Mouse (Mus musculus): ENCODE data around the gene H2-Oa.
A peak's percentile ranks its signal among the peaks of the same experiment; 100 is the strongest.
"Not testable (repeated sequence)": the region's sequence is repeated elsewhere in the genome, so short reads cannot be mapped to it uniquely, and the experiment has no call there.

H2-Oa gene

GRCm38 (mm10) chr17:34123518-34123917 lies 31.4 kb downstream of the H2-Oa start:
- DNase-seq: peak; percentile 69

DNA sequence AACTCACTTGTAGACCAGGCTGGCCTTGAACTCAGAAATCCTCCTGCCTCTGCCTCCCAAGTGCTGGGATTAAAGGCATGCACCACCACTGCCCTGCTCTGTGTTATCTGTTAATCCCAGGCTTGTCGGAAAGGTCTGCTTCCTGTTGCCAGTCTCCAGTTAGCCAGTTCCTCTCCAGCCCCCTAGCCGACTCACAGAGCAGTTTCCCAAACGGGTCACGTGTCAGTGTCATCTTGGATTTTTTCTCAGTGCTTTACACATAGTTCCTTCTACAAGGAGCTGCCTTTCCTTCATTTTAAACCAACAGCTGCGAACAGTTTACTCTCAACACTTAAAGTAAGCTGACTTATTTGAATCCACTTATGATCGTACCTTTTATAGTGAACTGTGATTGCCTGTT lies 32.5 kb downstream of the H2-Oa start:
- peak; percentile 45 for DNase-seq

- DNase-seq: peak; percentile 34
These were observed 34.8 kb downstream of the H2-Oa start for GRCm38 (mm10) chr17:34126826-34127420.

DNA sequence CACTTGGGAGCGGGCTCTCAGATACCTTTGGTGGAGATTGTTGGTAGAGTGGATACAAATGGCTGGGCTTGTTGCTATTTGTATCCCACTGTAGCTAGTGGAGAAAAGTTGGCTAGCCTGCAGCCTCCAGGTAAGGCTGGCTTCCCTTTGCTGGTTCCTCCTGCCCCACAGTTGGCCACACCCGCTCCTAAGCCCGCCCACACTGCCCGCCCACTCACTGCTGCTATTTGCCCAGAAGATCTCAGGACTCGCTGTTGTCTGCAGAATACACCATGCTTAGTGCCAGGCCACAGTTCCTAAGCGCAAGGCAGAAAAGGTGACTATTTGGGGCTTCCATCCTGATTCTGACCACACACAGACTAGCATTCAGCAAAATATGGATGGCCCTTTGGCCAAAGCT lies 35.3 kb downstream of the H2-Oa start:
- DNase-seq: peak; percentile 70

GRCm38 (mm10) chr17:34128264-34128937 lies 36.3 kb downstream of the H2-Oa start:
- DNase-seq: peak; percentile 26

DNA sequence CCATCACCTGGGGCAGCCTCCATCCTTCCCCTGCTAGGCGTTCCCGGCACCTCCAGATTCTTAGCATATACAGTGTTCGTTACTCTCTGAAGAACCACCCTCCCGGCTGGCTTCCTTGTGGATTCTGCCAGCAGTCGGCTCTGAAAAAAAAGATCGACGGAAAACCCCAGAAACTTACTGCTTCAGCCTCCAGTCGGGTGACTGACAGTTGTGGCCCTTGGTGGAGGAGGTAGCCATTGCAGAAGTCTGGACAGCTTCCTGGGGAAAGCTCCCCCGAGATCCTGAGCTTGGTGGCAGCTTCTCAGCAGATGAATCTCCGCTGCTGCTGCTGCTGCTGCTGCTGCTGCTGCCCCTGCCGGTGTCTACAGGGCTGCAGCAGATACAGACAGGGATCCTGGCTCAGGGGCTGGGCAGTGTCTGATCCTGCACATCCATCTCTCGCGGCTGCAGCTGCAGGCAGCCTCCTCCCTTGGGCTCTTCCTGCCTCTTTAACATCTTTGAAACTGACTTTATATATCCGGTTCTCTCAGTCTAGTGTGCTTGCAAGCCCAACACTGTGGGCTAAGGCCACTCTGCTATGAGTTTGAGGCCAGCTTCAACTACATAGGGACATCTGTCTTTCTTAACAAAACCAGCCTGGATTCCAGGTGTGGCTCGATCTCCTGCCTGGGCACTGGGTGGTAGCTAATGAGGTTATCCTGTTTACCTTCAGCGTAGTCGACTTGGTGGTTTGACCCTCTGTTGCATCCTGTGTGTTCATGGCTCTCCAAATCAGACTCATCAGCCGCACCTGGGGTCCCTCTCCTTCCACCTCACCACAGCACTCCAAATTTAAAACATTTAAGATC lies 37.0 kb downstream of the H2-Oa start:
- no peak for DNase-seq

- no peak for DNase-seq
These were observed 38.2 kb downstream of the H2-Oa start for GRCm38 (mm10) chr17:34130073-34130947.

DNA sequence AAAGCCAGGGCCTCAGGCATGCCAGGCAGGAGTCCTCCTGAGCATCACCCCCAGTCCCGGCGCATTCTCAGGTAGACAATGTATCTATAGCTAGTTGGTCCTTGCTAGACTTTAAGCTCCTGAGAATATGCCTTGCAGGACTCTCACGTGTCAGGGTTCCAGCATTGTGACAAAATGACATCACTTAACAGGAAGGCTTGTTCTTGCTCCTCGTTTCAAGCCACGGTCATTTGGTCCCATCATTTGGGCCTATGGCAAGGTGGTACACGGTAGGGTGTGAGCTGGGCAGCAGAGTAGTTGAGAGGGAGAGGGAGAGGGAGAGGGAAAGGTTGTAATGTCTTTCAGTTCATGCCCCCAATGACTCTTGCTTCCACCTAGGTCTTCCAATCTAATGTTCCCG lies 39.8 kb downstream of the H2-Oa start:
- no peak for DNase-seq

- peak; percentile 26 for DNase-seq
These were observed 41.1 kb downstream of the H2-Oa start for GRCm38 (mm10) chr17:34133289-34133688.

DNA sequence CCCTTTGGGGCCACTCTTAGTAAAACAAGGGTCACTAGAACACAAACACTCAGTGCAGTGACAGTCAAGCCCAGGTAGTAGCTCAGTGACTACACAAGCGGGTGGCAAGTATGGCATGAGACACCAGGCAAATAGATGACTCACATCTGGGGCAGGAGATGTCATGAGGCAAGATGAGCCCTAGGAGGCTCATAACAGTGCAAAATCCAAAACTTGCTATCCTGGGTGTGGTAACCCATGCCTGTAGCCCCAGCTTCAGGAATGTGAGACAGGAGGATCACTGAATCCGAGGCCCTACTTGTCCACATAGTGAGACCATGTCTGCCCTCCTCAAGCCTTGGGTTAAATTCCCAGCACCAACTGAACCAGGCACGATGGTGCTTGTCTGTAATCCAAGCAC lies 42.3 kb downstream of the H2-Oa start:
- peak; percentile 19 for DNase-seq

GRCm38 (mm10) chr17:34135297-34136224 lies 43.4 kb downstream of the H2-Oa start:
- DNase-seq: peak; percentile 100

DNA sequence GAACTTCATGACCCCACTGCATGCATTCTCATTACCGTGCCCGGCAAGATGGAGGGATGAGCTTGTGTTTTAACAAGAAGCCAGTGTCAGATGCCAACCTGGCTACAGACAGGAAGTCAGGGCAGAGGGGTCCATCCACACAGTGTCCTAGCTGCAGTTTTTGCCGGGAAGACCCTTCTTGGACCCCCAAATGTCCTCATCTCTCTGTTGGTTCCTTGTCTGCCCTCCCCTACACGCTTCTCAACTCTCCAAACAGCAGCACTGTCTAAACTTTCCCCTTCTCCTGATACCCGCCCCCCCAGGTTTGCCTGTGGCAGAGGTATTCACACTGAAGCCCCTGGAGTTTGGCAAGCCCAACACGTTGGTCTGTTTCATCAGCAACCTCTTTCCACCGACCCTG lies 45.5 kb downstream of the H2-Oa start:
- DNase-seq: peak; percentile 17

DNA sequence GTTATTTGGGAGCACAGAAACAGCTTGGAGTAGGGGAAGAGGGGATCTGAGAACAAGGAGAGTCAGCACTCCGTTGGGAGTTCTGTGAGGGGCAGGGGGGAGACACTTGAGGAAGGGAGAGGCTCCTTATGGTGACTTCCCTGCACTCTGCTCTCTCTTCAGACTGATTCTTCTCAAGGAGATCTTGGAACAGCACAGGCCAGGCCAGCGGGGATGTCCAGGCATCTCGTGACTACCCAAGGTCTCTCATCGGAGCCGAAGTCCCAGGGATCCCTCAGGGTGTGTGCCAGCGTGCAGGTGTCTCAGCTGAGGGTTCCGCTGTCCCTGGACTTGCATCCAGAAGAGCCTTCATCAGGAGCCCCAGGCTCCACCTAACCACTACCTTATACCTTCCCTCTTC lies 46.5 kb downstream of the H2-Oa start:
- DNase-seq: no peak

DNA sequence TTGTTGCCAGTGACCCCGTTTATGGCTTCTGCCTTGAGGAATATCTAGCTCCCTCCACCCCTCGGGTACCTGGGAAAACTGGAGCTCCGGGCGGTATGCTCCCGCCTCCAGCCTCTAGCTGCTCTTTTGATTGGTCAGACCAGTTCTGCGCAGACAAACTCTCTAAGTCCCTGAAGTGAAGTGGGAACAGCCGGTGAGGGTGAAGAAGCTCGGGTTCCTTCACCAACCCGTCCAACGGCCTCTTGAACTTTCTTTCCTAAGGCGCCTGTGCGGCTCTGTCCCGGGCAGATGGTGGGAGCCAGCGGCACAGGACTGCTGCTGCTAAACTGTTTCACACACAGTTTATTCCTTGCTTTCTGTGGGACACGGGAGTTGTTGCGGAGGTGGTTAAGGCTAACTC lies 47.3 kb downstream of the H2-Oa start:
- no peak for DNase-seq

- DNase-seq: no peak
These were observed 48.1 kb downstream of the H2-Oa start for GRCm38 (mm10) chr17:34140240-34140639.

- DNase-seq: no peak
These were observed 49.3 kb downstream of the H2-Oa start for GRCm38 (mm10) chr17:34141448-34141847.

- DNase-seq: no peak
These were observed 50.4 kb downstream of the H2-Oa start for GRCm38 (mm10) chr17:34142456-34143010.

DNA sequence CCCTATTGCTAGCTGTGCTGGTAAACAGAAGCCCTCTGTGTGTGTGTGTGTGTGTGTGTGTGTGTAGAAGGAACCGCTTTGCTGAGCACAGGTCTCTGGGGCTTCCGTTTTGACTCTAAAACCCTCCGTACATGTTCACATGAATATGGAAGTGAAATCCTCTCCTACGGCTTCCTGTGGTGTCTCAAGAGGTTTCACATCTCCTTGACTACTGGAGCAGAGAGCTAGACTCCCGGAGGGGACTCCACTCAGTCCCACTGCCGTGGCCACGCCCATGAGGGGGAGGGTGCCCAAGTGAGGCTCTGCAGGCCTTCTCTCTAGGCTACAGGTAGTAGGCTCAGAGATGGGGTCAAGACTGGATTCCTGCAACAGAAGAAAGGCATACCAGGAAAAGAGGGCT lies 50.9 kb downstream of the H2-Oa start, which contains the start of gene H2-DMb2:
Gene H2-DMb2 (plus strand): TSS at position 275 of the 400 bp plus-strand sequence.
- DNase-seq: no peak

- DNase-seq: no peak
These were observed 51.3 kb downstream of the H2-Oa start for GRCm38 (mm10) chr17:34143461-34143860.

DNA sequence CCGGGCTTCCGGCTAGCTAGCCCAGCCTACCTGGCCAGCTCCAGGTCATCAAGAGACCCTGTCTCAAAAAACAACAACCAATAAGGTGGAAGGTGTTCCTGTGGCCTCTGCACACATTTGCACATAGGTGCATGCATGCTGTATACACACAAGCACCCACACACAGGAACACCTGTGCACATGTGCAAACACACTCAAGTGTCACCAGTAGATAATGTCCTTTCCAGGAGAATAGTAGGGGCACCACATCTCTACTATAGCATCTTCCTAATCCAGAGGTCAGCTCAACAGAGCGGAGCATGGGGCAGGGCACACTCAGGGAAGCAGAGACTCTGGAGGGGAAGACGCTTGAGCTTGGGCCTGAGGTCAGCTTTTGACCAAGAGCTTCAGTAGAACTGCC lies 52.1 kb downstream of the H2-Oa start:
- not testable (repeated sequence) for DNase-seq
